Mouse (Mus musculus) midbrain, postnatal 0 days (tissue): Measurements from ENCODE around the gene Pigk. TPM values are rescaled to one million over a fixed set of nuclear protein-coding genes. Genes with fewer than 3 reads are reported as not detected.

Experiments used
- ATAC-seq: fragments of 200-750 bp; cut with Nextera tagmentation; 2 replicates; pipeline ENCODE4 v1.8.0; 2017; ENCODE audit warnings: moderate number of reproducible peaks, mild to moderate bottlenecking, moderate TSS enrichment, moderate library complexity; ENCODE audit not compliant: low FRiP score
- DNase-seq: peaks from one replicate; pipeline ENCODE4 v3.0.0-alpha.2; 2015; ENCODE audit warnings: low spot score
- H3K27ac ChIP-seq: fragments of 300-500 bp; sonication (generic); 2 replicates; pipeline ENCODE4 v1.5.1; 2014; ENCODE audit warnings: low read depth, mild to moderate bottlenecking, low read length, mixed read lengths
- H3K27me3 ChIP-seq: fragments of 300-500 bp; sonication (generic); 2 replicates; pipeline ENCODE4 v1.6.1; 2014; ENCODE audit warnings: low read length, control low read depth, mixed read lengths; ENCODE audit not compliant: insufficient read depth
- H3K36me3 ChIP-seq: fragments of 300-500 bp; sonication (generic); 2 replicates; pipeline ENCODE4 v1.6.1; 2014; ENCODE audit warnings: low read length, control low read depth, mixed read lengths; ENCODE audit not compliant: insufficient read depth
- H3K4me1 ChIP-seq: fragments of 300-500 bp; sonication (generic); 2 replicates; pipeline ENCODE4 v1.6.1; 2014; ENCODE audit warnings: mild to moderate bottlenecking, control low read depth, antibody characterized with exemption, low read length, mixed read lengths; ENCODE audit not compliant: insufficient read depth
- H3K4me2 ChIP-seq: fragments of 300-500 bp; sonication (generic); 2 replicates; pipeline ENCODE4 v1.6.1; 2014; ENCODE audit warnings: low read depth, mild to moderate bottlenecking, low read length, mixed read lengths; ENCODE audit not compliant: poor library complexity, severe bottlenecking
- H3K4me3 ChIP-seq: fragments of 300-500 bp; sonication (generic); 2 replicates; pipeline ENCODE4 v1.5.1; 2014; ENCODE audit warnings: low read depth, mild to moderate bottlenecking, low read length, moderate library complexity
- H3K9ac ChIP-seq: fragments of 300-500 bp; sonication (generic); replicated peaks from 2 replicates; pipeline ENCODE4 v1.6.1; 2014; ENCODE audit warnings: mild to moderate bottlenecking, low read length, moderate library complexity, mixed read lengths; ENCODE audit not compliant: poor library complexity, severe bottlenecking
- H3K9me3 ChIP-seq: fragments of 300-500 bp; sonication (generic); 2 replicates; pipeline ENCODE4 v1.6.1; 2016; ENCODE audit warnings: low read length, control low read depth
- CTCF ChIP-seq: IDR thresholded peaks from 2 replicates; pipeline ENCODE4 v1.5.1; 2016; ENCODE audit warnings: antibody characterized with exemption, mild to moderate bottlenecking
- WGBS: fragments of 180-500 bp; shearing (Covaris S2); extraction: QIAGEN DNeasy Blood & Tissue Kit; methylation state at CpG from one replicate; pipeline ENCODE4 v1.1.7; 2014; 5-methylcytosine and 5-hydroxymethylcytosine counted together
- polyA plus RNA-seq: library from polyadenylated mRNA; unstranded; fragments of >200 nt; fragmentation: Nextera tagmentation; extraction: Ambion mirVana; gene quantifications from 2 replicates; pipeline ENCODE4 v1.2.1, GENCODE M21; 2015
- total RNA-seq: library from RNA; depleted of rRNA; stranded (reverse); fragments of >200 nt; gene quantifications from 2 replicates; pipeline ENCODE4 v1.2.3, GENCODE M21; 2014

The Pigk gene
- total and polyA plus RNA-seq, 2 experiments from 2014 or later = 44.1 to 61.8 TPM

GRCm38 (mm10) chr3:152749461-152749871, 35.6 kb downstream of the Pigk start:
- WGBS = 36% methylated on average over 3 of the region's 3 CpGs
- peak; percentile 76 for DNase-seq

GRCm38 (mm10) chr3:152749881-152750280, 36.0 kb downstream of the Pigk start:
- Histone ChIP-seq H3K27ac (no peak overlapping the region), H3K4me1 (no peaks in the 10 kb centered on the region), H3K27me3 (no peaks in the 10 kb centered on the region), H3K4me2 (no peak overlapping the region), H3K4me3 (no peak overlapping the region), H3K36me3 (peaks cover 5% of the 10 kb centered on the region), H3K9ac (no peak overlapping the region), H3K9me3 (no peaks in the 10 kb centered on the region)
- DNase-seq (no peak), ATAC-seq (no peak)
- WGBS = 71% methylated on average over 2 of the region's 2 CpGs
- TF ChIP-seq CTCF = no peak

More at GRCm38 (mm10) chr3:152749461-152749871, 35.6 kb downstream of the Pigk start:
- no peaks in the 10 kb centered on the region for H3K9me3 ChIP-seq
- H3K4me3 ChIP-seq = no peak overlapping the region
- no peak overlapping the region for H3K27ac ChIP-seq
- TF ChIP-seq CTCF = peak; percentile 89
- H3K9ac ChIP-seq = no peak overlapping the region
- no peaks in the 10 kb centered on the region for H3K27me3 ChIP-seq
- H3K36me3 ChIP-seq = peaks cover 5% of the 10 kb centered on the region
- no peaks in the 10 kb centered on the region for H3K4me1 ChIP-seq
- no peak for ATAC-seq
- no peak overlapping the region for H3K4me2 ChIP-seq

GRCm38 (mm10) chr3:152752911-152753310, 39.0 kb downstream of the Pigk start:
- ATAC-seq = no peak
- Histone ChIP-seq H3K4me3 (no peak overlapping the region), H3K4me2 (no peak overlapping the region), H3K9me3 (no peaks in the 10 kb centered on the region), H3K9ac (no peak overlapping the region), H3K4me1 (no peaks in the 10 kb centered on the region), H3K27me3 (no peaks in the 10 kb centered on the region), H3K27ac (no peak overlapping the region), H3K36me3 (no peaks in the 10 kb centered on the region)
- DNase-seq = no peak
- 97% methylated on average over 1 of the region's 1 CpGs for WGBS
- TF ChIP-seq CTCF = no peak

GRCm38 (mm10) chr3:152753345-152753744, 39.4 kb downstream of the Pigk start:
- Histone ChIP-seq H3K27me3 (no peaks in the 10 kb centered on the region), H3K36me3 (no peaks in the 10 kb centered on the region), H3K27ac (no peak overlapping the region), H3K4me2 (no peak overlapping the region), H3K9me3 (no peaks in the 10 kb centered on the region), H3K4me3 (no peak overlapping the region), H3K9ac (no peak overlapping the region), H3K4me1 (no peaks in the 10 kb centered on the region)
- 90% methylated on average over 4 of the region's 4 CpGs for WGBS
- no peak for ATAC-seq
- no peak for DNase-seq
- TF ChIP-seq CTCF = no peak

DNA sequence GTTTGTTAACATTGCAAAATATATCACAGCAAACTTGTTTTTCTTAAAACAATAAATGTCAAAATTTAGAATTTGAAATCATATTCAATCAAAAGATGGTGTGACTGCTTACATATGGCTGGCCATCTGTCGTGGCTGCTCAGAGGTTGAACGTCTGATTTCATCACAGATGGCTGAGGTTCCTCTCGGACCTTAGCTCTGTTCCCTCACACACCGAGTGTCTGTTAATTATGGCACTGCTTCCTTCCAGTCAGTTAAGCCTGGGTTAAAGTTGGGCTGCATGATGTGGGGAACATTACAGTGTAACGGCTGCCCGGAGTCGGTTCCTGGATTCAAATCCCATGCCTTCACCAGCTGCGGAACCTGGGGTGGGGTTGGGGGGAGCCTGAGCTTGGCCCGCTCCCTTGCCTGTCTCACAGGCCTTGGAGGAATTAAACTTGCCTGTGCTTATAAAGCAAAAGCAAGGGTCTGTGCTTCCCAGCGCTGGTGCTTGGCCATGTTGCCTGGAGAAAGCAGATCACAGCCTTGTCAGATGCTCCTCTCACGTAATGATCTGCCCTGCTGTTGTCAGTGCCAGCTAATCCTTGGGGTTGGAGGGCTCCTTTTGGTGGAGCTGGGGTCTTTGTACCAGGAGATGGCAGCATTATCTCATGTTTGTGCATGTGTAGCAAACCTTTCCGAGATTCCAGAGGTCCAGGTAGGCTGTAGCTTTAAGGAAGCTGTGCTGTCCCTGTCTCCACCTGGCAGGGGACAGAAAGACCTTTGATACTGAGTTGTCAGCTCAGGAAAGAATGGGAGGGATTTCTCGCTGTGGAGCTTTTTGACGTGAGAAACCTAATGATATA, 40.2 kb downstream of the Pigk start:
- H3K9ac ChIP-seq = no peak overlapping the region
- ATAC-seq (peak; percentile 48), DNase-seq (peak; percentile 81)
- no peaks in the 10 kb centered on the region for H3K27me3 ChIP-seq
- peaks cover 7% of the 10 kb centered on the region; the same call in 1 of the 2 replicates for H3K4me1 ChIP-seq
- no peak overlapping the region for H3K4me2 ChIP-seq
- H3K27ac ChIP-seq = no peak overlapping the region
- H3K9me3 ChIP-seq = no peaks in the 10 kb centered on the region
- peak; percentile 78 for TF ChIP-seq CTCF
- H3K36me3 ChIP-seq = no peaks in the 10 kb centered on the region
- 58% methylated on average over 14 of the region's 14 CpGs for WGBS
- no peak overlapping the region for H3K4me3 ChIP-seq

DNA sequence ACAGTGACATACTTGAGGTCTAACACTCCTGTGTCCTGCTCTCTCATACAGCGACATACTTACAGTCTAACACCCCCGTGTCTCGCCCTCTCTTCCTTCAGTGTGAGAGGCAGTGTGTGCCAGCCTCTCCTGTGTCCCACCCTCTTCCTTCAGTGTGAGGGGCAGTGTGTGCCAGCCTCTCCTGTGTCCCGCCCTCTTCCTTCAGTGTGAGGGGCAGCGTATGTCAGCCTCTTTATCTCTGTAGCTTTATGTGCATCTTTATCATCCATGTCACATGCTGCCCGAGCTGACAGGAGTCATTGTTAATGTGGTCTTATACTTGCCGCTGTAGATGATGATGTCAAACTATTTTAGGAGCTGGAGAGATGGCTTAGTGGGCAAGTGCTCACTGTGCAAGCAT, 41.6 kb downstream of the Pigk start:
- 76% methylated on average over 7 of the region's 7 CpGs for WGBS
- peaks cover 7% of the 10 kb centered on the region; the same call in 1 of the 2 replicates for H3K4me1 ChIP-seq
- no peak overlapping the region for H3K9ac ChIP-seq
- no peaks in the 10 kb centered on the region for H3K9me3 ChIP-seq
- H3K4me3 ChIP-seq = no peak overlapping the region
- no peak for ATAC-seq
- no peak for TF ChIP-seq CTCF
- no peak overlapping the region for H3K4me2 ChIP-seq
- no peak overlapping the region for H3K27ac ChIP-seq
- H3K27me3 ChIP-seq = no peaks in the 10 kb centered on the region
- DNase-seq = no peak
- no peaks in the 10 kb centered on the region for H3K36me3 ChIP-seq
